Mouse (Mus musculus): ENCODE data around the gene Tom1. TPM values are rescaled to one million over a fixed set of nuclear protein-coding genes. Genes with fewer than 3 reads are reported as not detected.

Tom1 gene
- polyA plus RNA-seq, 2 experiments: 35.1 to 35.7 TPM

DNA sequence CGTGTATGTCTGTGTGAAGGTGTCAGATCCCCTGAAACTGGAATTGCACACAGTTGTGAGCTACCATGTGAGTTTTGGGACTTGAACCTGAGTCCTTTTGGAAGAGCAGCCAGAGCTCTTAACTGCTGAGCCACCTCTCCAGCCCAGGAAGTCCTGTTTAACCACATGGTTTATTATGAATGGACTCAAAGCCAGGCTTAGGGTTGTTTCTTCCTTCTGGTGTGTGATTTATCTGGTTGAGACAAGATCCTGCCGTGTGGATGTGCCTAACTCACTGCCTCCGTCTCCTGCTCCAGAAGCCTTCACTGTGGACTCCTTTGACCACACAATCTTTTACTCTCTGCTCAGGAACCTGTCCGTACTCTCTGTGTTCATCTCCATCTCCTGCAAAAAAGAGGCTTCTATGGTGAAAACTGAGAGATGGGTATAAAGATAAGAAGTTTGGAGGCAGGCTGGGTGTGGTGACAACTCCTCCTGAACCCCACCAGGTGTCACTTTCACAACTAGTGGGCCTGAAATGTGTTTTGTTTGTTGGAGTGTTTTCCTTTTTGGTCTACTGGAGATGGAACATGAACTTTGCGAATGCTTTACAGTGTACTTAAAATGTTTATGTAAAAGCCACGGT is 48.8 kb downstream of the Tom1 start:
- no peaks in the 10 kb centered on the region for H3K27me3 ChIP-seq (ENCODE audit: control insufficient read depth, insufficient read depth, low read length)
- no peaks in the 10 kb centered on the region for H3K36me3 ChIP-seq (ENCODE audit: control insufficient read depth, insufficient read depth, low read length)
- no peaks in the 10 kb centered on the region for H3K9me3 ChIP-seq (ENCODE audit: control insufficient read depth, low read length)
- H3K4me1 ChIP-seq (ENCODE audit: control insufficient read depth, insufficient read depth, low read length): 0 out of 2 replicates have a peak, but pooled peaks cover 4% of the 10 kb centered on the region
- H3K4me2 ChIP-seq (replicated peaks; ENCODE audit: low read depth, low read length, severe bottlenecking): no peak overlapping the region
- DNase-seq (ENCODE audit: low spot score) (no peak), ATAC-seq (ENCODE audit: low FRiP score, low read depth) (no peak)
- WGBS: 80% methylated on average over 6 of the region's 6 CpGs
- no peak overlapping the region for H3K4me3 ChIP-seq (replicated peaks; ENCODE audit: low read length)
- H3K9ac ChIP-seq (ENCODE audit: low read depth, low read length, severe bottlenecking): no peak overlapping the region
- TF ChIP-seq POLR2A (IDR thresholded peaks at IDR 0.05; ENCODE audit: borderline replicate concordance, extremely low read depth, insufficient read depth, insufficient read length): no peak
- H3K27ac ChIP-seq (replicated peaks; ENCODE audit: low read depth, low read length): no peak overlapping the region

DNA sequence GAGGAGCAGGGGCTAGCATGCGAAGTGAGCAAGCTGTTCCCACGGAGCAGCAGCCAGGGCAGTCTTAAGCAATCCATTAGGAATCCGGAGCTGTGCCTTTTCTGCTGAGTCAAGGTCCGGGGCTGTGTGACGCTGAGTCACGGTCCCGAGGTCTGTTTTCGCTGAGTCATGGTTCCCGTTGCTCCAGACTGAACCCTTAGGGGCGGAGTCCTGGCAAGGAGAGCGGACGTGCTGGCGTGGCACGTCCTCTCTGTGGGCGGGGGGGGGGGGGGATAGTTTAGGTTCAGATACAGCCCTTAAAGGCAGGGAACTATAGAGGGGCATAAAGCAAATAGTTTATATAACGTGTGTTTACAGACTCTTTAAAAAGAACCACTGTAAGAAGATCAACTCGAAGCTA is 50.3 kb downstream of the Tom1 start:
- Histone ChIP-seq H3K4me2 (replicated peaks; ENCODE audit: low read depth, low read length, severe bottlenecking) (peak overlapping the region; percentile 48), H3K9ac (ENCODE audit: low read depth, low read length, severe bottlenecking) (no peak overlapping the region), H3K27ac (replicated peaks; ENCODE audit: low read depth, low read length) (no peak overlapping the region), H3K9me3 (ENCODE audit: control insufficient read depth, low read length) (no peaks in the 10 kb centered on the region), H3K27me3 (ENCODE audit: control insufficient read depth, insufficient read depth, low read length) (no peaks in the 10 kb centered on the region), H3K36me3 (ENCODE audit: control insufficient read depth, insufficient read depth, low read length) (no peaks in the 10 kb centered on the region), H3K4me1 (ENCODE audit: control insufficient read depth, insufficient read depth, low read length) (0 out of 2 replicates have a peak, but pooled peaks cover 4% of the 10 kb centered on the region), H3K4me3 (replicated peaks; ENCODE audit: low read length) (peak overlapping the region; percentile 30)
- TF ChIP-seq POLR2A (IDR thresholded peaks at IDR 0.05; ENCODE audit: borderline replicate concordance, extremely low read depth, insufficient read depth, insufficient read length): no peak
- 5% methylated on average over 17 of the region's 17 CpGs for WGBS
- ATAC-seq (ENCODE audit: low FRiP score, low read depth): peak; percentile 96
- DNase-seq (ENCODE audit: low spot score): peak; percentile 95

DNA sequence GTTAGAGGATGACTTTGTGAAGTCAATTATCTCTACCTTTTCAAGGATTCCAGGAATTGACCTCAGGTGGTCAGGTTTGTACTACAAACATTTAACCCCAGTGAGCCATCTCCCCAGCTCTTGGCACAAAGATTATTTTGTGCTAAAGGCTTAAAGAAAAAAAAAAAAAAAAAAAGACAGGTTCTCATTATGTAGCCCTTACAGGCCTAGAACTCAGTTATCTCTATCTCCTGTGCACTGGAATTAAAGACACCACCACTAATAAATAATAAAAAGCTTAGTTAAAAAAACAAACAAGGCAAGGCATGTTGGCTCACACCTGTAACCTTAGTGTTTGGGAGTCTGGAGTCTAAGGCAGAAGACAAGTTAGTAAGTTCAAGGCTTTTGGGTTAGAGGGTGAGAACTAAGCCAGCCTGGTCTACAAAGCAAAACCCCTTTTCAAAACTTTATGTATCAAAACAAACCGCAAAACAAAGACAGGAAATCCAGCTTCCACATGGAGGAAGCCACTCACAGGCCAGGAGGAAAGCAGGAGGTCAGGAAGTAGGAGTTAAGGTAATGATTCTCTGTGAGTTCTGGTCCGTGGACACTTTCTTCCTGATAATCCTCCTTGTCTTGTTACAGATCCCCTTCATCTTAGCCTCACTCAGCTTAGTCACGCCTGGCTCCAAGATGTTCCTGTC is 51.0 kb downstream of the Tom1 start:
- DNase-seq (ENCODE audit: low spot score): no peak
- H3K36me3 ChIP-seq (ENCODE audit: control insufficient read depth, insufficient read depth, low read length): no peaks in the 10 kb centered on the region
- H3K4me2 ChIP-seq (replicated peaks; ENCODE audit: low read depth, low read length, severe bottlenecking): peak overlapping the region; percentile 48; the same call in 1 of the 2 replicates
- WGBS: 61% methylated on average over 3 of the region's 3 CpGs
- no peaks in the 10 kb centered on the region for H3K27me3 ChIP-seq (ENCODE audit: control insufficient read depth, insufficient read depth, low read length)
- H3K9me3 ChIP-seq (ENCODE audit: control insufficient read depth, low read length): no peaks in the 10 kb centered on the region
- ATAC-seq (ENCODE audit: low FRiP score, low read depth): no peak
- TF ChIP-seq POLR2A (IDR thresholded peaks at IDR 0.05; ENCODE audit: borderline replicate concordance, extremely low read depth, insufficient read depth, insufficient read length): no peak
- no peak overlapping the region for H3K27ac ChIP-seq (replicated peaks; ENCODE audit: low read depth, low read length)
- peaks cover 4% of the 10 kb centered on the region; the same call in 1 of the 2 replicates for H3K4me1 ChIP-seq (ENCODE audit: control insufficient read depth, insufficient read depth, low read length)
- no peak overlapping the region for H3K9ac ChIP-seq (ENCODE audit: low read depth, low read length, severe bottlenecking)
- H3K4me3 ChIP-seq (replicated peaks; ENCODE audit: low read length): no peak overlapping the region

DNA sequence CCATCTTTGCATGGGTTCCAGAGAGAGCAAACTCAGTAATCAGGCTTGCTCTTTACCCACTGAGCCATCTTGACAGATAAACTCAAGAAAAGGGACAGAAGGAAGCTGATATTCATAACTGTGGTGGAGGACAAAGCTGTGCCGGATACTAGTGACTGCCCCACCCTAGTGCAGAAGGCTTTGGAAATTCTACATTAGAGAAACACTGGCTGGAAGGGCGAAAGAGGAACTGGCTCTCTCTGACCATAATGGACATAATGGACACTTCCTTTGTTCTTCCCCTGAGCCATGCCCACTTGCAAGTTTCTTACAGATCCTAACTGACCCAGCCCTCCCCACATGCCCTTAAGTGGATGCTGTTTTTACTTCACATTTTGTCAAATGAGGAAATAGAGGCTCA is 52.5 kb downstream of the Tom1 start:
- ATAC-seq (ENCODE audit: low FRiP score, low read depth) (no peak), DNase-seq (ENCODE audit: low spot score) (no peak)
- Histone ChIP-seq H3K4me3 (replicated peaks; ENCODE audit: low read length) (no peak overlapping the region), H3K27ac (replicated peaks; ENCODE audit: low read depth, low read length) (no peak overlapping the region), H3K4me2 (replicated peaks; ENCODE audit: low read depth, low read length, severe bottlenecking) (no peak overlapping the region), H3K9ac (ENCODE audit: low read depth, low read length, severe bottlenecking) (no peak overlapping the region), H3K4me1 (ENCODE audit: control insufficient read depth, insufficient read depth, low read length) (peaks cover 4% of the 10 kb centered on the region; the same call in 1 of the 2 replicates), H3K27me3 (ENCODE audit: control insufficient read depth, insufficient read depth, low read length) (no peaks in the 10 kb centered on the region), H3K9me3 (ENCODE audit: control insufficient read depth, low read length) (no peaks in the 10 kb centered on the region), H3K36me3 (ENCODE audit: control insufficient read depth, insufficient read depth, low read length) (no peaks in the 10 kb centered on the region)
- TF ChIP-seq POLR2A (IDR thresholded peaks at IDR 0.05; ENCODE audit: borderline replicate concordance, extremely low read depth, insufficient read depth, insufficient read length): no peak
- WGBS: 82% methylated on average over 2 of the region's 2 CpGs

DNA sequence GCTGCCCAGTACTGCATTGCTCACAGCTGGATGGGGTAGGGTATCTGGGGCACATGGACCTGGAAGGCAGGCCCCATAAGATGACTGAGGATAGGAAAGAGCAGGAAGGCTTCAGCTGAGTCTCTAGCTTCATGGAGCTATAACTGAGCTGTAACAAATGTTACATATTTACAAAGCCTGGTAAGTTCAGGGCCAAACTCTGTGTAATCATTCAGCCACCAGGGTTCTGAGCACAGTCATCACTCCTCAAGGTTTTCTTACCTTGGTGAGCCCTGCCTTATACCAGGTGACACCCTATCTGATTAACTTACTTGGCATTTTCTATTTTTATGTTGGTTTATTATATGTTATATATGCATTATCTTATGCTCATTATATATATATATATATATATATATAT is 53.6 kb downstream of the Tom1 start:
- no peak for TF ChIP-seq POLR2A (IDR thresholded peaks at IDR 0.05; ENCODE audit: borderline replicate concordance, extremely low read depth, insufficient read depth, insufficient read length)
- no peaks in the 10 kb centered on the region for H3K36me3 ChIP-seq (ENCODE audit: control insufficient read depth, insufficient read depth, low read length)
- H3K9ac ChIP-seq (ENCODE audit: low read depth, low read length, severe bottlenecking): no peak overlapping the region
- no peak overlapping the region for H3K4me3 ChIP-seq (replicated peaks; ENCODE audit: low read length)
- H3K27me3 ChIP-seq (ENCODE audit: control insufficient read depth, insufficient read depth, low read length): no peaks in the 10 kb centered on the region
- ATAC-seq (ENCODE audit: low FRiP score, low read depth) (no peak), DNase-seq (ENCODE audit: low spot score) (no peak)
- peaks cover 4% of the 10 kb centered on the region; the same call in 1 of the 2 replicates for H3K4me1 ChIP-seq (ENCODE audit: control insufficient read depth, insufficient read depth, low read length)
- H3K27ac ChIP-seq (replicated peaks; ENCODE audit: low read depth, low read length): no peak overlapping the region
- no peaks in the 10 kb centered on the region for H3K9me3 ChIP-seq (ENCODE audit: control insufficient read depth, low read length)
- H3K4me2 ChIP-seq (replicated peaks; ENCODE audit: low read depth, low read length, severe bottlenecking): no peak overlapping the region
